Mouse (Mus musculus) cerebellum, postnatal 25 days (tissue): ENCODE results near the gene Usmg5.
"Not testable (repeated sequence)": the region's sequence is repeated elsewhere in the genome, so short reads cannot be mapped to it uniquely, and the experiment has no call there.

Source experiments
- DNase-seq, 2 experiments: peaks; one replicate each; pipeline ENCODE4 v3.0.0; 2021; ENCODE audit warnings: mixed read lengths in 2 of 2

Usmg5 gene

DNA sequence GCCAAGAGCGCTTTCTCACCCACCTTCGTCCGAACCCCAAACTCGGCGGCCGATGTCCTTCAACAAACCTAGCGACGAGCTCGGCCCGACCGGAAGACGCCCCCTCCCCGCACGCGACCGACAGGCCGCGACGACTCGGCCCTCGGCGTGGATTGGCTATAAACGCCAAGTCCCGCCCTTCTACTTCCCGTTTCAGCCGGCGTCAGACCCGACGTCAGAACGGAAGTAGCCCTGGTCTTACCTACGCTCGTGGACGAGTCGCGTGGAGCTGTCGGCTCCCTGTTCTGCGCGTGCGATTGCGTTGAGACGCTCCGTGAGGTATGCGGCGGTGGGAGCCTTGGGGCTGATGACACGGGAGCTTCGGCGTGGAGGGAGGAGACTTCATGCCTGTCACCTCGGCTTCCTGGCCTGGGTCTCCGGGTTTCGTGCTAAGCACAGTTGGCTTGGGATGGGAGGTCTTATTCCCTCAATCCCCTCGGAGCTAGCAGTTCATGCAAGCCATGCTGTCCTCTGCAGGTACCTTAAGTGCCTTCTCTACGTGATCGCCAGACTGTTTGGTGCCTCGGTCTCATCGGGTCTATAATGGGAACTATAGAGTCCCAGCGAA lies at the start of gene Usmg5, which contains the start of gene Pdcd11:
Usmg5 (minus strand) TSS at position 98 of the 607 bp plus-strand sequence.
Pdcd11 (plus strand) TSS at position 219 of the 607 bp plus-strand sequence.
- peak; percentile 97 to 98 for DNase-seq

DNA sequence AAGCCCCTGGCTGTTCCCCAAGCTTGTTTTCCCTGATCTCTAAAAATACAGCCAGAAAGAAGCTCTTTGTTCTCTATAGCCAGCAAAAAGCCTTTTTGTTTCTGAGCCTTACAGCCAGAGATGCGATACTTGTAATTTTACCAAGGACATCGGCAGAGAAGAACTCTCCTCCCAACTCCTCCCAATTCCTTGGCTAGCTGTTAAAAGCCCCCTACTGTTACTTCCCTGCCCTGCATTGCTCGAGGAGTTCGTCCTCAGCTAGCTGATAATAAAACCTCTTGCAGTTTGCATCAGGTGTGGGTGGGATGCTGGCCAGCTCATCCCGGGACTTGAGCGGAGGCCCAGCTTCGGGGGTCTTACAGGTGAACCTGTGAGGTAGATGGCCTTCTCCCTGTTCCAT lies 49.2 kb upstream of the Usmg5 start:
- not testable (repeated sequence) for DNase-seq

DNA sequence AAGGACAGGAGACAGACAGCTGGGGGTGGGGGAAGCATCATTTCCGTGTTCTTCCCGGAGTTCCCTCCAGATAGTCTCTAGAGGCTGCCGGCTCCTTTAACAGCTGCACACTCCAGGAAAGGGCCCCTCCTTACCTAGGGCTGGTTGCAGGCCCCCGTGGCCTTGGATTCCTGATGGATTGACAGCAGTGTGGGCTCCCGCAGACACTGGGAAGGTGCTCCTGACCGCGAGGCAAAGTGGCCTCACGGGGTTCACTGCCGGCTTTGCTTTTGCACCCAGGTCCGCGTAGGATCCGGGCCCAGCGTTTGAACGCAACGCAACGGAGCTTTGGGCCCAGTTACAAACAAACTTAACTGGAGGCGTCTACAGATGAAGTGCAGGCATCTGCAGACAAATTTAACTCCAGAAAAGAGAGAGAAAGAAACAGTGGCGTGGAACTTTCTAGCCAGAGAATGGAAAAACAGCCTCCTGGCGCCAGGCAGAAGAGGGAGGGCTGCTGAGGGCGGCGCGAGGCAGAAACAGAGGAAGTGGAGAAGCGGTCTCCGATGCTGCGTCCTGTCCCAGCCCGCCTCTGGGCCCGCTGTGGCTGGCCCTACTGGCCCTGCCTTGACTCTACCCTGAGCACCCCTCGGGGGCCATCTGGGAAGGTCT lies 47.4 kb upstream of the Usmg5 start, which contains the start of gene Calhm2:
Calhm2 (minus strand) TSS at position 524 of the 651 bp plus-strand sequence.
- peak; percentile 17 to 29 for DNase-seq

DNA sequence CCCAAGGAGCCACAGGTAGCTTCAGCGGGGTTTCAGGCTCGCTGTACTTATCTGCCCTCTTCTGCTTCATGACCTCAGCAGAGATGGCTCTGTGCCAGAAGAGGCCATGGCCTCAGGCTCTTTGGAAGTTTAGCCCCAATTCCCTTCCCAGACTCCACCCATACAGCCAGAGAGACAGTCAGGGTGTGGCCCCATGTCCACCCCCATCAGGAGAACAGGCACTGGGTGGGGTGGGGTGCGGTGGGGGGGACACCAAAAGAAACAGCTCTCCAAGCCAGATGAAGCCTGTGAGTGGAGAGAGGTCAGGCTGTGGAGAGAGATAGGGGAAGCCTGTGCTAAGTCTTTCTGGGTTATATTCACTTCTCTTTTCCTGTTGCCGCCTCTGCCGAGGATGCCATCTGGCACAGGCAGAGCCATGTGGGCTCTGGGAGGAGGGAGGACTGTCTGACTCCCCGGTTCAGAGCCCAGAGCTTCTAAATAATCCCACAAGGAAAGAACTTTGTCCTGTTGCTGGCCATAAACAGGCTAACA lies 46.7 kb upstream of the Usmg5 start:
- DNase-seq, result peak; percentile 26 to 51

DNA sequence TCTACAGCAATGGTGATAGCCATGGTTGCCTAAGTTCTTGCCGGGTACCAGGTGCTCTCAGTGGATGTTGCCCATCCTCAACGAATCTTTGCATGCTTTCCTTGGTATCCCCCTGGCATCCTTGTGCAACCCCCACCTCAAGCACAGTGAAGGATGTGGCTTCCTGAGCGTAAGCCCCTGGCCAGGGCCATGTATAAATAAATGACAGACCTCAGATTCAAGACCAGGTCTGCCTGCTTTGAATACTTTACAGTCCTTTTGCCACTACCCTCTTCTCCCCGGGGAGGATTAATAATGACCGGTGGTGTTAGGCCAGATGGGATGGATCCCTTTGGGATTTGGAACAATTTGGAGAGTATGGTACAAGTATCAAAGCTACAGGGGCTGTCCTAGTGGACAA lies 45.7 kb upstream of the Usmg5 start:
- DNase-seq, result no peak

DNA sequence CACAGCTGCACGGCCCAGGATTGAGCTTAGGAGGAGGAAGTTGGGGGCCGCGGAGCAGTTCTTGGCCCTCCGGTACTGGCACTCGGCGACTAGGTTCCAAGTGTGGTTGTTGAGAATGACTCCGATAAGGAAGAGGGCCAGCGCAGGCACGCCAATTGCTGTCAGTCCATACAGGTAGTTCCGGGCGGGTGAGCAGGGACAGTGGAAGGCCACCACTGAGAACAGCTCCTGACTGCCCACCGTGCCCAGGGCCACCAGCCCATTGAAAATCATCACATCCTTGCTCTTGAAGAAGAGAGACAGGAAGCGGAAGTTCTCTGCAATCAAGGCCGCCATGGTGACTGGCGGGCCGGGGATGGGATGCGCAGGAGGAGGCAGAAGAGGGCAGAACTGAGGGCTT lies 45.1 kb upstream of the Usmg5 start:
- DNase-seq, result no peak

DNA sequence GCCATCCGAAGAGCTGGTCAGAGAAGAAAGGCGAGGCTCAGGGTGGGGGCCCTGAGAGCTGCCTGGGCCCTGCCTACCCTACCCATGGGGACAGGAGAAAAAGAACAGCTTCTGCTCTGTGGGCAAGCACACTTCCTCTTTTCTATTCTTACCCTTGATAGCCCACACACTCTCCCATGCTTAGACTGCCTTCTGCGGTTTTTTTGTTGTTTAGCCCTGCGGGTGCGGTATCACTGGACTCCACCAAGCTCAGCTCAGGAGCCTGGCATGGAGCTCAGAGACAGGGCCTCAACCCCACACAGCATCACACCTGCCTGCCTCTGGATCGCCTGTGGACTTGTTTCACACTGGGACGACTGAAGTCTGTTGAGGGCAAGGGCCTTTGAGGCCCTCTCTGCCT lies 42.7 kb upstream of the Usmg5 start:
- DNase-seq, result no peak

DNA sequence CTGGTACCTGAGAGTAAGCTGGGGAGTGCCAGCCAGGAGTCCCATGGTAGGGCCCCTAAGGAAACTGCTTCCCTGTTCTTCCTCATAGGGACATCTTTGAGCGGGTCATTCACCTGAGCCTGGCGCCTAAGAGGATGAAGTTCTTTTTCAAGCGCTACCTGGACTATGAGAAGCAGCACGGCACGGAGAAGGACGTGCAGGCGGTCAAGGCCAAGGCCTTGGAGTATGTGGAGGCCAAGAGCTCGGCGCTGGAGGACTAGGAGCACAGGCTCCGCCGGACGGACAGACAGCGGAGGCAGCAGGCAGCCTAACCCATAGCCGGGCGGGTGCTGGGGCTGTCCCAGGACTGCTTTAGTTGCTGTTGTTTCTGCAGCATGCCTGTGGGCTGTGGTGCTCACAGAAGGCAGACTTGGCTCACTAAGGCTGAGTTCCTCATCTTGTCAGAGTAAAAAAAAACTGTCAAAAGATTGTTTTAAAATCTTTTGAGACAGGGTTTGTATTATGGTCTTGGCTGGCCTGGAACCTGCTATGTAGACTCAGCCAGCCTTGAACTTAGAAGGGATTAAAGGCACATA lies 40.2 kb upstream of the Usmg5 start:
- DNase-seq, result no peak

DNA sequence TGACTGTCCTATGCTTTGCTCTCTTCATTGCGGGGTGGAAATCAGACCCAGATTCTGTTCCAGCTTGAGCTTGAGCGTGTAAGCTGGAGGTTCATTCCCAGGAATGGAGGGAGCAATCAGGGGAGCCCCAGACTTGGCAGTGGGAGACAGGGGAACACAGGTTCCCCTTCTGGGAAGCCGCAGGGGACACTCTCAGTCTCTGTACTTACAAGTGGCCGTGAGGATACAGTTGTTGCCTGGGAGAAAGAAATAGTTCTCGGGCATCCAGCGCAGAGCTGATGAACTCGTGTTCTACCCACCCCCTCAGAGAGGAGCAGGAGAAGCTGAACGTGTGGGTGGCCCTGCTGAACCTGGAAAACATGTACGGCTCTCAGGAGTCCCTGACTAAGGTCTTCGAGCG lies 38.4 kb upstream of the Usmg5 start:
- no peak for DNase-seq

DNA sequence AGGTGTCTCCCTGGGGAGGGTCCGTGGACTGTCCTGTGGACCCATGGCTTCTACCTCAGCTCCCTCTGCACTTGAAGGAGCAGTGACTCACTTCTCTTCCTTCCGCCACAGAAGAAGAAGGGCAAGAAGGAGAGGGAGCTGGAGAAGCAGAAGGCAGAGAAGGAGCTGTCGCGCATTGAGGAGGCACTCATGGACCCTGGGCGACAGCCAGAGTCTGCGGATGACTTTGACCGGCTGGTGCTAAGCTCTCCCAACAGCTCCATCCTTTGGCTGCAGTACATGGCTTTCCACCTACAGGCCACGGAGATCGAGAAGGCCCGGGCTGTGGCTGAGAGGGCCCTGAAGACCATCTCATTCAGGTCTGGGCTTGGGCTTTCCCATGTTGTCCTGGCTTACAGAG lies 37.7 kb upstream of the Usmg5 start:
- DNase-seq, result no peak

DNA sequence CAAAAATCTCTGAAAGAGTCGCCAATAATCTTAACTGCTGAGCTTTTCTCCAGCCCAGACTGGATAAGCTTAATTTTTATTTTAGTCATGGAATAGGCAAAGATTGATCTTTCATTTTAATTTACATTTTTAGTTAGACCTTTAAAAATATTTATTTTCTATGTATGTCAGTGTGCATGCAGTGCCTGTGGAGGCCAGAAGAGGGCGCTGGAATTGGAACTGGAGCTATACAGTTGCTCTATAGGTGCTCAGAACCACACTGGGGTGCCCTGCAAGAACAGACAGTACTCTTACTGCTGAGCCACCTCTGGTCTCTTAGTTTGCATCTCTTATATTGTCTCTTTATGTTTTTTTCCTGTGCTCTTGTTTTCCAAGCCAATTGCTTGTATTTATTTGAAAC lies 32.4 kb upstream of the Usmg5 start:
- peak in 1 of 2 experiments; percentile 53 for DNase-seq

DNA sequence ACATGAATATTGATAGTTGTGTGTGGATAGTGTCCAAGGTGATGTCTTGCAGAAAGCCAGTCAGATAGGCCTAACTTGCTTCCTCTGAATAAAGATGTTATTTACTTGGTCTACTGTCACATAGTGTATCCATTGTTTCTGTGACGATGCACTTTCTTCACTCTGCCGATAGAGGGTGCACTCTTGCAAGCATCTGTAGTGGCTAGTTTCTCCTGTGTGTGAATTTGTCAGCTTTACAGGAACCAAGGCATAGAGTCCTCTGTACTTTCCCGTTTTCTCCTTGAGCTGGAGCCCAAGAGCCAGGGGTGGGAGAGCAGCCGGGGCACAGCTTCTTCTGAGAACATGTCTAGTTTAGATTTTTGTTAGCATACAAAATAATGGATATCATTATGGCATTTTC lies 30.6 kb upstream of the Usmg5 start:
- peak in 1 of 2 experiments; percentile 25 for DNase-seq

DNA sequence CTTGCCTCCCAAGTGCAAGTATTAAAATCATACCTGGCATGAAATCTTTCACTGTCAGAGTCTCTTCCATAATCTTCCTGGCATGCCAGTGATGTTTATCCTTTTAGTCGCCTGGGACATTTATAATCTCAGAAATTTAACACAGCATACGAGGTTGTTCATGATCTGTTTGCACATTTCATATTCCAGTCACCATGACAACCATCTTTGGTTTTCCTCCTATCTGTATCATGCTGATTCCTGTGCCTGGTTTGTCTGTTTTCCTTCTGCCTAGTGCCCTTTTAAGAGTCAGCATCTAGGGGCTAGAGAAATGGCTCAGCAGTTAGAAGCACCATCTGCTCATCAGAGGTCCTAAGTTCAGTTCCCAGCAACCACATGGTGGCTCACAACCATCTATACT lies 28.2 kb upstream of the Usmg5 start:
- DNase-seq, result no peak

DNA sequence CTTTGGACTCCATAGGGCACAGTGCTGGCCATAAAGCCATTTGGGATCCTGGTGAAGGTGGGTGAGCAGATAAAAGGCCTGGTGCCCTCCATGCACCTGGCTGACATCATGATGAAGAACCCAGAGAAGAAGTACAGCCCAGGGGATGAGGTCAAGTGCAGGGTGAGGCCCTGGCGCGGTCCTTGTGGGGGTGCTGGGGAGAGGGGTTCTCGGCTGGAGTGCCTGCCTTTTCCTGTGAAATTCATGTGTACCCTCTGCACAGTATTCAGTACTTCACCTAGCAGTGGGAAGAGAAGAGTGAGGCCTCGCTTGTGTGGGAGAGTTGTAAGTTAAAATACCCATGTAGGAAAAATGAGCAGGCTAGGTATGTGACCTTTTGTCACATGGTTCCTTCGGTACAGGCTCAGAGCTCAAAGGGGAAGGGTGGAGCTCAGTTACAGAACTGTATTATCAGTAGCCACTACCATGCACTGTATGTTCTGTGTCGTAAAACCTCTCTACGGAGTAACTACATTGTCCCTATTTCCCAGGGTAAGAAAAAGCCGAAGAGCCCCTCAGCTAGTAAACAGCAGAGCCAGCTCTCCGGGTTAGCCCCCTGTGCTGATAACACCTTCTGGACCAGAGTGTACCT lies 14.3 kb upstream of the Usmg5 start:
- no peak for DNase-seq

DNA sequence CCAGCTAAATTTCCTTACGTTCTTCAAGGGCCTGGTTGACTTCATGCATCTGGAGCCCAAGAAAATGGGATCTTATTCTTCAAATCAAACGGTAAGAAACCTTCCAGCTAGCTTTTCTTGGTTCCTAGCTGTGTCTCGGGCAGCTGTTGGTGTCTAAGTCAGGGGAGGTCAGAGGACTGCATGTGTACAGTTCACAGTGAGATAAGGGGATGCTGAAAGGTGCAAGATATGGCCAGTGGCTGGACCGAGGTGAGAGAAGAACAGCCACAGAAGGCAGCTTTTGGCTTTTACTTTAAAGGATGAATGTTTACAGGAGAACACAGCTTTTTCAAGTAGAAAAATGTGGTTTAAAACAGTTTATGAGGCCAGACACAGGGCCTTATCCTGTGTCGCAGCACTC lies 10.6 kb upstream of the Usmg5 start:
- DNase-seq, result no peak

DNA sequence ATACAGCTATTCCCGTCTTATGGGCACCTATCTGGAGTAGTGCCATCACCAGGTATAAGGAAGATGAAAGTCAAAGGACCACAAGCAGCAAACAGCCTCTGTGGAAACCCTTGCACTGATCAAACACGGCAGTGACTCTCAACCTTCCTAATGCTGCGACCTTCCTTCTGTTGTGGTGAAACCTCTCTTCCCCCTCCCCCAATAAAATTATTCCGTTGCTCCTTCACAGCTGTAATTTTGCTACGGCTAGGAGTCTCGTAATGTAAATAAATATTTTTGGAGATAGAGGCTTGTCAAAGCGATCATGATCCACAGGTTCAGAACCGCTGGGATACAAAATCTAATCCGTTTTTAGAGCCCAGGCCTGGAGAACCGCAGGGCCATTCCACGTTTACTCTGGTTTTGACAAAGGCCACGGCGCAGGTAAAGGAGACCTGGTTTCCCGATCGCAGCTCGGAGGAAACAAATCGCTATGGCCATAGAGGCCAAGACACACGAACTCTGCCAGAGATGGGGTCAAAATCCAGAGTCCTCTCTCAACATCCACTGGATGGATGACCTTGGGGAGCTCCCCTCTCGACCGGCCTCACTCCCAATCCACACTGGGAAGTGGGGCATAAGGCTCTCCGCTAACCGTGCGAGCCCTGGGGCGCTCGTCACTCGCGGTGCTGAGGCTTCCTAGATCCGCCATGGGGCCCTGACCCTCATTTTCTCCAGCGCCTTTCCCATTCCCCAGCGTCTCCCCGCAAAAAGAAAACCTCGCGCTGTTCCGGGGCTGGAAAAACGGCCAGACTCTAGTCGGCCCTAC lies 525 bp downstream of the Usmg5 start:
- DNase-seq, result no peak

DNA sequence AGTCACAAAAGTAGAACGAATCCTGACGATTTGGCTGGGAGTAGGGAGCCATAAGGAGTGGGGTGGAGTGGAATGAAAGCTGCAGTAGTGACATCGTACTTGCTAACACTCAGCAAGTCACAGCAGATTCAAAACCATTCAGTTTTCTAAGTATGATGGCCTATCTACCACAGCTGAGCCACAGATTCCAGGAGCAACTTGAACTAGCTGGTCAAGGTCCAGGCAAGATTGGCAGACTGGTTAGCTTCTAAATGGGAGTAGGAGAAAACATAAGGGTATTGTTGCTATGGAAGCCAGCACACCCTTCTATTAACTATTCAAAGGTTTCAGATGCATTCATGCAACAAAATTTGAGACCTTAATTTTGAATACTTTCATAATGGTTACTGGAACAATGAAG lies 2.2 kb downstream of the Usmg5 start:
- no peak for DNase-seq

DNA sequence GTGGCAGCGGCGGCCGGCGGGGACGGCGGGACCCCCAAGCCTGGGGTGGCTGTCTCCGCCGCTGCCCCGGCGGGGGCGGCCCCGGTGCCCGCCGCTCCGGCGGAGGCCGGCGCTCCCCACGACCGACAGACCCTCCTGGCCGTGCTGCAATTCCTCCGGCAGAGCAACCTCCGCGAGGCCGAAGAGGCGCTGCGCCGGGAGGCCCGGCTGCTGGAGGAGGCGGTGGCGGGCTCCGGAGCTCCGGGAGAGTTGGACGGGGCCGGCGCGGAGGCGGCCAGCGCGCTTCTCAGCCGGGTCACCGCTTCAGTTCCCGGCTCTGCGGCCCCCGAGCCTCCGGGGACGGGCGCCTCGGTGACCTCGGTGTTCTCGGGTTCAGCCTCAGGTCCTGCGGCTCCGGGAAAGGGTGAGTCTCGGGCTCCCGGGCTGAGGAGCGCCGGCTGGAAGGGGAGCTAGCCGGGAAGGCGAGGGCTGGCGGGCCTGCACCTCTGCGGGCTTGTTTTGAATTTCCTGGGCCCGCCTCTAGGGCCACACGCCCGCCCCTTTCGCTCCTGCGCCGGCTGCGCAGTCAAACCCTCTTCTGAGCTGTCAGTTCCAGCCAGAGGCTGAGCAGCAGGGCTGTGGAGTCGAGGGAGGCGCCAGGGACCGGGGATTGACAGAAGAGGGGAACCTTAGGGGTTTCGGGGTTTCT lies 22.4 kb downstream of the Usmg5 start:
- peak; percentile 80 to 85 for DNase-seq

DNA sequence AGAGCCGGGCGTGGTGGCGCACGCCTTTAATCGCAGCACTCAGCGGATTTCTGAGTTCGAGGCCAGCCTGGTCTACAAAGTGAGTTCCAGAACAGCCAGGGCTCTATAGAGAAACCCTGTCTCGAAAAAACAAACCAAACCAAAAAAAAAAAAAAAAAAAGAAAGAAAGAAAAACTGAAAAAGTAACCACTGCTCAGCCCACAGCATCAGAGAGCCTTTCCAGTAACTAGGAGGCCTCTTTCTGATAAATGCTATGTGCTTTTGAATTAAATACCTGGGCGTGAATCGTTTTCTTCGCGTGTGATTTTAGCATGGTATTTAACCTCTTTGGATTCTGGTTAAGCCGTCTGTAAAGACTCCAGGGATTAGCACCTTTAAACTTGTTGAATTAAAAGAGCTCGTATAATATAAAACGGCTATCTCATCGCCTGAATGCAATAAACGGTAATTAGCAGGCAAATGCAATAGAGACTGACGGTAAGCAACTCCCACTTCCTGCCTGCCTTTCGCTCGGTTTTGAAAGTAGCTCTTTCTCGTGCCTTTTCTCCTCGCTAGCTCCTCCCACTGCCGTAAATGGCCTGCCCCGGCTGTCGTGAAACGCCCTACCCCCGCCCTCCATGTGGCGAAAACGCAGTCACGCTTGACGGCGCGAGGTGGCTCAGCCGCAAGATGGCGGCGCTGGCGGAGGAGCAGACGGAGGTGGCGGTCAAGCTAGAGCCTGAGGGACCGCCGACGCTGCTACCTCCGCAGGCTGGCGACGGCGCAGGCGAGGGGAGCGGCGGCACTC lies 23.2 kb downstream of the Usmg5 start, which contains the start of gene Taf5:
Taf5 (plus strand) TSS at position 651 of the 787 bp plus-strand sequence.
- peak; percentile 97 to 98 for DNase-seq

DNA sequence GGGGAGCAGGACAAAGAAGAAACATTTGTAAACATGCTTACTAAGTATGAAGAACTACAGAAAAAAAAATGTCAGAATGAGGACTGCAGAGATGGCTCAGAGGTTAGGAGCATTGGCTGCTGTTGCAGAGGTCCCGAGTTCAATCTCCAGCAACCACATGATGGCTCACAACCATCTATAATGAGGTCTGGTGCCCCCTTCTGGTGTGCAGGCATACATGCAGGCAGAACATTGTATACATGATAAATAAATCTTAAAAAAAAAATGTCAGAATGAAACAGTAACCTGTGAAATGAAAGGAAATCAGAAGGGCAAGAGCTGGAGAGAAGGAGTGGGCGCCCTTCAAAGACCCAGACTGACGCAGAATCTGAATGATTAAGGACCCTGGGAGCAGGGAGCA lies 24.6 kb downstream of the Usmg5 start:
- DNase-seq, result no peak

DNA sequence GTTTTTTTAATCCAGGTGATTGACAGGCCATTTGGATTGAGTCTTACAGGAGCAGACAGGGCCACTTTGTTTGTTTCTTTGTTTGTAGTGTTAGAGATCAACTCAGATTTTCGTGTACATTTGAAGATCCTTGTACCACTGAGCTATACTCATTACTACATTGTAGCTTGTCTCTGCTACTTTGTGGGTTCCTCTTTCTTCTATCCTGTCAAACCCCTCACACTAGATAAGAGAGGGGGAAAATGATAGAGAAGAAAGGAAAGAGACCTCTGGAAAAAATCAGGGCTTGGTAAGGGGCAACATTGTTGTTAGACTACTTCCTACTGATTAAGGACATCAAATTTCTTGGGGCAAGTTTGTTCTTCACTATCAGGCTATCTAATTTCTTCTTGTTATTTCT lies 32.8 kb downstream of the Usmg5 start:
- no peak for DNase-seq
